Mouse (Mus musculus) adrenal gland, postnatal 36 days (tissue): ENCODE data around the gene Olfr43. TPM values are rescaled to one million over a fixed set of nuclear protein-coding genes. Genes with fewer than 3 reads are reported as not detected.

Experiments used
- DNase-seq, 2 experiments: peaks; one replicate each; pipeline ENCODE4 v3.0.0; 2021; ENCODE audit warnings: mixed read lengths in 1 of 2
- long read RNA-seq, 2 experiments: library from polyadenylated mRNA; stranded (forward); transcript quantifications; one replicate each; pipeline ENCODE4 v2.0.0; 2021; ENCODE audit warnings: borderline sequencing depth in 2 of 2
- total RNA-seq, 2 experiments: library from RNA; stranded (reverse); gene quantifications; 2 replicates each; pipeline ENCODE4 v1.2.3; 2021

Gene Olfr43
- not detected for total RNA-seq
- long read RNA-seq, experiment 1, result 0 reads
- long read RNA-seq, experiment 2, result 0 reads

- DNase-seq, result no peak
Measured at GRCm38 (mm10) chr11:74211279-74211678, at the start of gene Olfr43. TSS of gene Olfr43 (minus strand) at chr11:74211379.

- DNase-seq, result no peak
Measured at GRCm38 (mm10) chr11:74259508-74259907, 48.3 kb upstream of the Olfr43 start, which contains the start of gene Olfr406. TSS of gene Olfr406 (plus strand) at chr11:74259808.

- peak in 1 of 2 experiments; percentile 45 for DNase-seq
Measured at GRCm38 (mm10) chr11:74241201-74241600, 30.0 kb upstream of the Olfr43 start.

- no peak for DNase-seq
Measured at GRCm38 (mm10) chr11:74185949-74186348, 25.2 kb downstream of the Olfr43 start, which contains the start of gene Olfr403. TSS of gene Olfr403 (plus strand) at chr11:74186249.

- DNase-seq, result no peak
Measured at GRCm38 (mm10) chr11:74183745-74184144, 27.4 kb downstream of the Olfr43 start.

GRCm38 (mm10) chr11:74183168-74183567, 28.0 kb downstream of the Olfr43 start:
- no peak for DNase-seq

GRCm38 (mm10) chr11:74168771-74169170, 42.4 kb downstream of the Olfr43 start:
- no peak for DNase-seq

Other genes with a start within 250 kb of the Olfr43 start
- not detected for gene Olfr398, start 221.0 kb downstream of the Olfr43 start, total RNA-seq
- gene Olfr139, start 154.8 kb downstream of the Olfr43 start, total RNA-seq, result not detected
- gene Olfr399, start 154.8 kb downstream of the Olfr43 start, total RNA-seq, result not detected
- gene Zfp616, start 141.4 kb downstream of the Olfr43 start, total RNA-seq, result not detected
- gene Olfr401, start 97.7 kb downstream of the Olfr43 start, total RNA-seq, result not detected
- gene Olfr402, start 57.9 kb downstream of the Olfr43 start, total RNA-seq, result not detected
- gene Olfr403, start 25.1 kb downstream of the Olfr43 start, total RNA-seq, result not detected
- not detected for gene Olfr406, start 48.4 kb upstream of the Olfr43 start, total RNA-seq
- gene Olfr59, start 72.4 kb upstream of the Olfr43 start, total RNA-seq, result not detected
- gene Olfr410, start 126.7 kb upstream of the Olfr43 start, total RNA-seq, result not detected
- gene Olfr411, start 141.3 kb upstream of the Olfr43 start, total RNA-seq, result not detected
- gene Olfr412, start 150.7 kb upstream of the Olfr43 start, total RNA-seq, result not detected